Mouse (Mus musculus) lung, postnatal 0 days (tissue): ENCODE results near the gene Krt20.

Experiments
- CTCF ChIP-seq: IDR thresholded peaks from 2 replicates; pipeline ENCODE4 v1.5.1; 2016; ENCODE audit warnings: antibody characterized with exemption, mild to moderate bottlenecking
- EP300 ChIP-seq: IDR thresholded peaks from 2 replicates; pipeline ENCODE4 v1.6.1; 2016; ENCODE audit warnings: antibody characterized with exemption, mild to moderate bottlenecking, control low read depth

DNA sequence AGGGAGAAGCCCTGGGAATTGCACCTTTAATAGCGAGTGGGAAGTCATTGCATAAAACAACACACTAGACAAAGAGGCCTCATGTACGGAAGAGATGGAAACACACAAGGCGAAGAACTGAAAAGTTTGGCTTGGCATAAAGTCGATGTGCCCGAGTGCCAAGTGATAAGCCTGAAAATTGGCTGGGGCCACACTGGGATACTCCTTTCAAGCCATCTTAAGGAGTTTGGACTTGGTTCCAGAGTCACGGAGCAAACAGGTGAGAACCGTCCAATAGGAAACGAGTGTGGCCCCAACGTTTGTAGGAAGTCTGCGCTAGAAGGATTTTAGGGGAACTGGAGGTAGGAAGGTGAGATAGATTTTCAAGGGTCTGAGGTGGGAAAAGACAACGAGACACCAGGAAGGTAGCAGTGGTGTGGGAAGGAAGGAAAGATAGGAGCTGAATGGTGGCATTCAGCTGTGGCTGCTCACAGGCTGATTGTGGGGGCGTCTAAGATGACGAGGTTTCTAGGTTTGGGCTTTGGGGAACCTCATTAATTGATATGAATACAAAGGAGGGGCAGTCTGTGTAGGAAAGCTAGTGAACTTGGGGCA, 37.9 kb downstream of the Krt20 start:
- TF ChIP-seq CTCF (no peak), EP300 (no peak)
